Mouse (Mus musculus) gastrocnemius, postnatal 10 days (tissue): ENCODE measurements around the gene Olfr503. TPM values are rescaled to one million over a fixed set of nuclear protein-coding genes. Genes with fewer than 3 reads are reported as not detected.
"Not testable (repeated sequence)": the region's sequence is repeated elsewhere in the genome, so short reads cannot be mapped to it uniquely, and the experiment has no call there.

Experiments used
- DNase-seq: peaks from one replicate; pipeline ENCODE4 v3.0.0; 2021; ENCODE audit warnings: mixed read lengths
- long read RNA-seq, 2 experiments: library from polyadenylated mRNA; stranded (forward); transcript quantifications; one replicate each; pipeline ENCODE4 v2.0.0; 2021
- total RNA-seq, 2 experiments: library from RNA; stranded (reverse); gene quantifications; 2 replicates each; pipeline ENCODE4 v1.2.3; 2021

Gene Olfr503
- total RNA-seq, result not detected
- long read RNA-seq, experiment 1, result 0 reads
- long read RNA-seq, experiment 2, result 0 reads

GRCm38 (mm10) chr7:108544227-108544626 is at the start of gene Olfr503:
Gene Olfr503, plus strand, starts transcription at chr7:108544527.
- not testable (repeated sequence) for DNase-seq

- DNase-seq, result no peak
Measured at GRCm38 (mm10) chr7:108524965-108525364, 19.4 kb upstream of the Olfr503 start, which contains the start of gene Olfr502. Gene Olfr502, minus strand, starts transcription at chr7:108525065.

- no peak for DNase-seq
Measured at GRCm38 (mm10) chr7:108542416-108542815, 1.9 kb upstream of the Olfr503 start.

- no peak for DNase-seq
Measured at GRCm38 (mm10) chr7:108565693-108566092, 21.4 kb downstream of the Olfr503 start, which contains the start of gene Olfr504. Gene Olfr504, minus strand, starts transcription at chr7:108565793.

GRCm38 (mm10) chr7:108589797-108590196 is 45.5 kb downstream of the Olfr503 start:
- DNase-seq, result no peak

Other genes starting within 250 kb of the Olfr503 start
- gene Olfr491, start 231.1 kb upstream of the Olfr503 start, total RNA-seq, result not detected
- gene Olfr492, start 220.9 kb upstream of the Olfr503 start, total RNA-seq, result not detected
- gene Olfr493, start 197.5 kb upstream of the Olfr503 start, total RNA-seq, result not detected
- not detected for gene Olfr494, start 179.2 kb upstream of the Olfr503 start, total RNA-seq
- not detected for gene Olfr495, start 151.4 kb upstream of the Olfr503 start, total RNA-seq
- gene Olfr497, start 124.1 kb upstream of the Olfr503 start, total RNA-seq, result not detected
- gene Olfr498, start 79.2 kb upstream of the Olfr503 start, total RNA-seq, result not detected
- not detected for gene Olfr502, start 19.5 kb upstream of the Olfr503 start, total RNA-seq
- not detected for gene Olfr504, start 21.3 kb downstream of the Olfr503 start, total RNA-seq
- not detected for gene Olfr506, start 66.3 kb downstream of the Olfr503 start, total RNA-seq
- gene Olfr507, start 77.3 kb downstream of the Olfr503 start, total RNA-seq, result not detected
- not detected for gene Olfr508, start 85.5 kb downstream of the Olfr503 start, total RNA-seq
- not detected for gene Olfr509, start 107.4 kb downstream of the Olfr503 start, total RNA-seq
- gene Olfr510, start 121.9 kb downstream of the Olfr503 start, total RNA-seq, result not detected
- gene Olfr512, start 168.8 kb downstream of the Olfr503 start, total RNA-seq, result not detected
- gene Olfr513, start 206.4 kb downstream of the Olfr503 start, total RNA-seq, result not detected